Mouse (Mus musculus) stomach, embryonic 14.5 days (tissue): Measurements from ENCODE around the gene Tcf7l2. TPM values are rescaled to one million over a fixed set of nuclear protein-coding genes. Genes with fewer than 3 reads are reported as not detected.

Experiments used
- ATAC-seq: fragments of 200-750 bp; cut with Nextera tagmentation; 2 replicates; pipeline ENCODE4 v1.8.0; 2017; ENCODE audit warnings: low read depth, moderate TSS enrichment; ENCODE audit not compliant: insufficient number of reproducible peaks, insufficient read depth, low FRiP score
- H3K27ac ChIP-seq: fragments of 300-500 bp; sonication (generic); 2 replicates; pipeline ENCODE4 v1.5.1; 2014; ENCODE audit warnings: mild to moderate bottlenecking, low read length, moderate library complexity, mixed read lengths
- H3K27me3 ChIP-seq: fragments of 300-500 bp; sonication (generic); 2 replicates; pipeline ENCODE4 v1.6.1; 2014; ENCODE audit warnings: low read length, control low read depth, mixed read lengths; ENCODE audit not compliant: control insufficient read depth, insufficient read depth
- H3K36me3 ChIP-seq: fragments of 300-500 bp; sonication (generic); 2 replicates; pipeline ENCODE4 v1.6.1; 2014; ENCODE audit warnings: mild to moderate bottlenecking, control low read depth, low read length, moderate library complexity, mixed read lengths; ENCODE audit not compliant: control insufficient read depth, insufficient read depth
- H3K4me1 ChIP-seq: fragments of 300-500 bp; sonication (generic); 2 replicates; pipeline ENCODE4 v1.6.1; 2014; ENCODE audit warnings: low read length, control low read depth, mixed read lengths; ENCODE audit not compliant: control insufficient read depth, insufficient read depth
- H3K4me2 ChIP-seq: fragments of 300-500 bp; sonication (generic); replicated peaks from 2 replicates; pipeline ENCODE4 v1.6.1; 2014; ENCODE audit warnings: low read depth, low read length, control low read depth
- H3K4me3 ChIP-seq: fragments of 300-500 bp; sonication (generic); 2 replicates; pipeline ENCODE4 v1.5.1; 2014; ENCODE audit warnings: low read depth, low read length, control low read depth
- H3K9ac ChIP-seq: fragments of 300-500 bp; sonication (generic); replicated peaks from 2 replicates; pipeline ENCODE4 v1.6.1; 2014; ENCODE audit warnings: low read depth, mild to moderate bottlenecking, control low read depth, low read length, moderate library complexity, mixed read lengths
- H3K9me3 ChIP-seq: fragments of 300-500 bp; sonication (generic); 2 replicates; pipeline ENCODE4 v1.6.1; 2016; ENCODE audit warnings: low read depth, low read length, control low read depth; ENCODE audit not compliant: control insufficient read depth
- WGBS: fragments of 180-500 bp; shearing (Covaris S2); extraction: QIAGEN DNeasy Blood & Tissue Kit; methylation state at CpG from one replicate; pipeline ENCODE4 v1.1.7; 2014; 5-methylcytosine and 5-hydroxymethylcytosine counted together
- polyA plus RNA-seq: library from polyadenylated mRNA; unstranded; fragments of >200 nt; fragmentation: Nextera tagmentation; extraction: Ambion mirVana; gene quantifications from 2 replicates; pipeline ENCODE4 v1.2.1, GENCODE M21; 2014

Tcf7l2 gene
- polyA plus RNA-seq, 1 experiment from 2014 or later: 151 TPM

GRCm38 (mm10) chr19:55832122-55832521, 90.5 kb downstream of the Tcf7l2 start:
- Histone ChIP-seq H3K9me3 (no peaks in the 10 kb centered on the region), H3K4me3 (no peak overlapping the region), H3K27me3 (no peaks in the 10 kb centered on the region), H3K27ac (no peak overlapping the region), H3K36me3 (peaks cover 4% of the 10 kb centered on the region; the same call in 1 of the 2 replicates), H3K4me2 (no peak overlapping the region), H3K9ac (no peak overlapping the region), H3K4me1 (peaks cover 3% of the 10 kb centered on the region)
- ATAC-seq: no peak
- WGBS: 45% methylated on average over 4 of the region's 4 CpGs

GRCm38 (mm10) chr19:55833807-55834385, 92.3 kb downstream of the Tcf7l2 start:
- 97% methylated on average over 4 of the region's 4 CpGs for WGBS
- Histone ChIP-seq H3K36me3 (no peaks in the 10 kb centered on the region; the same call in 1 of the 2 replicates), H3K4me2 (no peak overlapping the region), H3K9me3 (no peaks in the 10 kb centered on the region), H3K4me1 (peaks cover 20% of the 10 kb centered on the region), H3K27me3 (no peaks in the 10 kb centered on the region), H3K9ac (no peak overlapping the region), H3K4me3 (no peak overlapping the region), H3K27ac (no peak overlapping the region)
- ATAC-seq: no peak

- 0 out of 2 replicates have a peak, but pooled peaks have one; percentile 28 for ATAC-seq
- no peak overlapping the region for H3K4me3 ChIP-seq
- H3K4me2 ChIP-seq: no peak overlapping the region
- no peaks in the 10 kb centered on the region for H3K27me3 ChIP-seq
- H3K27ac ChIP-seq: peak overlapping the region; percentile 90
- no peak overlapping the region for H3K9ac ChIP-seq
- WGBS: 83% methylated on average over 5 of the region's 5 CpGs
- peaks cover 44% of the 10 kb centered on the region for H3K4me1 ChIP-seq
- no peaks in the 10 kb centered on the region for H3K9me3 ChIP-seq
- H3K36me3 ChIP-seq: no peaks in the 10 kb centered on the region; the same call in 1 of the 2 replicates
Observed at GRCm38 (mm10) chr19:55836930-55837687, 95.5 kb downstream of the Tcf7l2 start.

- H3K9me3 ChIP-seq: no peaks in the 10 kb centered on the region
- H3K4me3 ChIP-seq: no peak overlapping the region
- peak overlapping the region; percentile 33 for H3K4me2 ChIP-seq
- H3K9ac ChIP-seq: no peak overlapping the region
- no peak for ATAC-seq
- H3K4me1 ChIP-seq: peaks cover 44% of the 10 kb centered on the region
- H3K27ac ChIP-seq: peak overlapping the region; percentile 90
- H3K27me3 ChIP-seq: no peaks in the 10 kb centered on the region
- H3K36me3 ChIP-seq: no peaks in the 10 kb centered on the region; the same call in 1 of the 2 replicates
- WGBS: 15% methylated on average over 9 of the region's 9 CpGs
Observed at GRCm38 (mm10) chr19:55837924-55838323, 96.3 kb downstream of the Tcf7l2 start.

GRCm38 (mm10) chr19:55838389-55839035, 96.9 kb downstream of the Tcf7l2 start:
- ATAC-seq: peak; percentile 33; the same call in 1 of the 2 replicates
- Histone ChIP-seq H3K27ac (peak overlapping the region; percentile 90), H3K9ac (no peak overlapping the region), H3K36me3 (no peaks in the 10 kb centered on the region; the same call in 1 of the 2 replicates), H3K27me3 (no peaks in the 10 kb centered on the region), H3K4me1 (peaks cover 44% of the 10 kb centered on the region), H3K4me3 (no peak overlapping the region), H3K4me2 (peak overlapping the region; percentile 33), H3K9me3 (no peaks in the 10 kb centered on the region)
- WGBS: 26% methylated on average over 5 of the region's 5 CpGs

GRCm38 (mm10) chr19:55839036-55839555, 97.5 kb downstream of the Tcf7l2 start:
- H3K4me1 ChIP-seq: peaks cover 44% of the 10 kb centered on the region
- no peak overlapping the region for H3K4me2 ChIP-seq
- no peaks in the 10 kb centered on the region for H3K27me3 ChIP-seq
- H3K27ac ChIP-seq: peak overlapping the region; percentile 90
- H3K9me3 ChIP-seq: no peaks in the 10 kb centered on the region
- WGBS: 44% methylated on average over 10 of the region's 10 CpGs
- ATAC-seq: 0 out of 2 replicates have a peak, but pooled peaks have one; percentile 4
- no peak overlapping the region for H3K9ac ChIP-seq
- no peak overlapping the region for H3K4me3 ChIP-seq
- H3K36me3 ChIP-seq: no peaks in the 10 kb centered on the region; the same call in 1 of the 2 replicates

- Histone ChIP-seq H3K27me3 (no peaks in the 10 kb centered on the region), H3K9ac (no peak overlapping the region), H3K9me3 (no peaks in the 10 kb centered on the region), H3K4me2 (no peak overlapping the region), H3K4me3 (no peak overlapping the region), H3K36me3 (no peaks in the 10 kb centered on the region), H3K4me1 (peaks cover 44% of the 10 kb centered on the region), H3K27ac (no peak overlapping the region)
- WGBS: 65% methylated on average over 10 of the region's 10 CpGs
- no peak for ATAC-seq
Observed at GRCm38 (mm10) chr19:55840499-55841121, 99.0 kb downstream of the Tcf7l2 start.

- H3K4me1 ChIP-seq: peaks cover 41% of the 10 kb centered on the region
- no peak overlapping the region for H3K4me2 ChIP-seq
- H3K27me3 ChIP-seq: no peaks in the 10 kb centered on the region
- no peak for ATAC-seq
- no peaks in the 10 kb centered on the region for H3K36me3 ChIP-seq
- H3K27ac ChIP-seq: no peak overlapping the region
- H3K9me3 ChIP-seq: no peaks in the 10 kb centered on the region
- H3K9ac ChIP-seq: no peak overlapping the region
- 52% methylated on average over 7 of the region's 7 CpGs for WGBS
- no peak overlapping the region for H3K4me3 ChIP-seq
Observed at GRCm38 (mm10) chr19:55842046-55842445, 100.4 kb downstream of the Tcf7l2 start.
